Comparison of ENCODE assay signal across 9 mouse cellular contexts in genomic region chr11:83442596-83443267, GRCm38 (mm10). TPM values are rescaled to one million over a fixed set of nuclear protein-coding genes. Genes with fewer than 3 reads are reported as not detected.
DNase-seq lines count a peak whose midpoint lies in the region; ATAC-seq lines count a peak whose summit lies in the region.
"Had no signal": no experiment of that assay in that cellular context is flagged by ENCODE, and none has a peak within 500 bp of the region (broad histone marks: within the 10 kb centered on the region; RNA-seq: fewer than 3 reads in every experiment).

No protein-coding gene starts in this region.

- H3K9ac ChIP-seq in forebrain, embryonic 13.5 days: peak overlapping the region; percentile 28; the same call in 1 of the 2 replicates
- H3K9ac ChIP-seq in neural tube, embryonic 14.5 days (replicated peaks; ENCODE audit: low read depth, low read length): 0 out of 2 replicates have a peak overlapping the region, but pooled peaks have one; percentile 29

- peak overlapping the region; percentile 19; the same call in 1 of the 2 replicates for H3K4me3 ChIP-seq in forebrain, embryonic 13.5 days
- 0 out of 2 replicates have a peak overlapping the region, but pooled peaks have one; percentile 4 for H3K4me3 ChIP-seq in neural tube, embryonic 14.5 days (ENCODE audit: low read depth, low read length)

- peak; percentile 60 for ATAC-seq in forebrain, embryonic 13.5 days
- peak; percentile 39 for ATAC-seq in neural tube, embryonic 14.5 days (ENCODE audit: low read depth)

- H3K4me1 ChIP-seq in forebrain, embryonic 13.5 days: peaks cover 10% of the 10 kb centered on the region; the same call in 1 of the 2 replicates
- H3K4me1 ChIP-seq in neural tube, embryonic 14.5 days (ENCODE audit: control insufficient read depth, insufficient read depth, low read length): 0 out of 2 replicates have a peak, but pooled peaks cover 2% of the 10 kb centered on the region

- H3K27me3 ChIP-seq in forebrain, embryonic 13.5 days: peaks cover 64% of the 10 kb centered on the region
- peaks cover 30% of the 10 kb centered on the region for H3K27me3 ChIP-seq in neural tube, embryonic 14.5 days (ENCODE audit: control insufficient read depth, insufficient read depth, low read length)

- H3K36me3 ChIP-seq in forebrain, embryonic 13.5 days (ENCODE audit: poor library complexity, severe bottlenecking): no peaks in the 10 kb centered on the region
- no peaks in the 10 kb centered on the region for H3K36me3 ChIP-seq in neural tube, embryonic 14.5 days (ENCODE audit: control insufficient read depth, insufficient read depth, low read length)

- peak; percentile 71 for DNase-seq in Muller cell, postnatal 12 days (ENCODE audit: inconsistent ontology term)
- DNase-seq in c-Kit-positive CD71-positive TER-119-positive erythroid progenitor cells, embryonic 14.5 days (ENCODE audit: low spot score): peak; percentile 57
- DNase-seq in heart, postnatal 4 days: peak; percentile 90
- DNase-seq in layer of hippocampus, adult 11-12 months (ENCODE audit: low spot score): peak; percentile 81
- DNase-seq in lung, adult 18-20 months: peak; percentile 66 to 78
- DNase-seq in thymus, postnatal 25 days: peak; percentile 67

- H3K27ac ChIP-seq in forebrain, embryonic 13.5 days: no peak overlapping the region
- H3K27ac ChIP-seq in neural tube, embryonic 14.5 days (ENCODE audit: low read depth, low read length): no peak overlapping the region

- H3K9me3 ChIP-seq in forebrain, embryonic 13.5 days (replicated peaks): no peaks in the 10 kb centered on the region
- no peaks in the 10 kb centered on the region for H3K9me3 ChIP-seq in neural tube, embryonic 14.5 days (ENCODE audit: control insufficient read depth, low read length)

- H3K4me2 ChIP-seq in forebrain, embryonic 13.5 days: peak overlapping the region; percentile 54
- H3K4me2 ChIP-seq in neural tube, embryonic 14.5 days (ENCODE audit: low read depth, low read length): peak overlapping the region; percentile 40; the same call in 1 of the 2 replicates

- 12% methylated on average over 29 of the region's 29 CpGs for WGBS in forebrain, embryonic 13.5 days
- 13% methylated on average over 29 of the region's 29 CpGs for WGBS in neural tube, embryonic 14.5 days

RNA-seq across cellular contexts. Expression of gene 1700020L24Rik, which starts 5.3 kb away (rescaled TPM):
- not detected in 2 replicates for polyA plus RNA-seq in forebrain, embryonic 13.5 days (2015; fragmentation: Nextera tagmentation; extraction: Ambion mirVana)
- under 1 TPM in 1 of 2 experiments, not detected in 1; 0.56 TPM for total RNA-seq in heart, postnatal 4 days (2021)
- polyA plus RNA-seq in neural tube, embryonic 14.5 days (2014; fragmentation: Nextera tagmentation; extraction: Ambion mirVana): 0.62 and 0.76 TPM in 2 replicates

RNA-seq across cellular contexts. Expression of gene Gas2l2, which starts 13.5 kb away (rescaled TPM):
- polyA plus RNA-seq in forebrain, embryonic 13.5 days (2015; fragmentation: Nextera tagmentation; extraction: Ambion mirVana): 0.21 and 0.30 TPM in 2 replicates
- total RNA-seq in heart, postnatal 4 days (2021): not detected
- 0.17 and 0.70 TPM in 2 replicates for polyA plus RNA-seq in neural tube, embryonic 14.5 days (2014; fragmentation: Nextera tagmentation; extraction: Ambion mirVana)
- total RNA-seq: hematopoietic stem cell, adult 5-6 weeks had no signal

RNA-seq across cellular contexts. Expression of gene Mmp28, which starts 20.1 kb away (rescaled TPM):
- 2.5 TPM in 2 replicates for polyA plus RNA-seq in forebrain, embryonic 13.5 days (2015; fragmentation: Nextera tagmentation; extraction: Ambion mirVana)
- 1 to 10 TPM; 7.0 to 7.1 TPM for total RNA-seq in heart, postnatal 4 days (2021)
- polyA plus RNA-seq in neural tube, embryonic 14.5 days (2014; fragmentation: Nextera tagmentation; extraction: Ambion mirVana): 1.9 and 5.7 TPM in 2 replicates

RNA-seq across cellular contexts. Expression of gene Taf15, which starts 30.2 kb away (rescaled TPM):
- polyA plus RNA-seq in forebrain, embryonic 13.5 days (2015; fragmentation: Nextera tagmentation; extraction: Ambion mirVana): 20.5 and 21.3 TPM in 2 replicates
- total RNA-seq in heart, postnatal 4 days (2021): 10 to 100 TPM; 59.2 to 62.8 TPM
- 9.5 and 20.4 TPM in 2 replicates for polyA plus RNA-seq in neural tube, embryonic 14.5 days (2014; fragmentation: Nextera tagmentation; extraction: Ambion mirVana)

RNA-seq across cellular contexts. Expression of gene Rasl10b, which starts 33.8 kb away (rescaled TPM):
- polyA plus RNA-seq in forebrain, embryonic 13.5 days (2015; fragmentation: Nextera tagmentation; extraction: Ambion mirVana): 6.5 and 9.9 TPM in 2 replicates
- total RNA-seq in heart, postnatal 4 days (2021): 10 to 100 TPM; 31.5 to 32.3 TPM
- 21.3 and 24.0 TPM in 2 replicates for polyA plus RNA-seq in neural tube, embryonic 14.5 days (2014; fragmentation: Nextera tagmentation; extraction: Ambion mirVana)
- total RNA-seq: hematopoietic stem cell, adult 5-6 weeks had no signal
